Mouse (Mus musculus) E14TG2a.4 (cell line): ENCODE measurements around the gene Dnajb6.

Experiments used
- CTCF ChIP-seq: conservative IDR thresholded peaks from 2 replicates; pipeline ENCODE4 v1.5.1; 2014; ENCODE audit warnings: low read length
- NANOG ChIP-seq: IDR thresholded peaks from 2 replicates; pipeline ENCODE4 v1.6.1; 2014; ENCODE audit warnings: borderline replicate concordance, low read length, mixed read lengths
- POU5F1 ChIP-seq: IDR thresholded peaks from 2 replicates; pipeline ENCODE4 v1.6.1; 2014; ENCODE audit warnings: low read length, borderline replicate concordance

GRCm38 (mm10) chr5:29854376-29854775 lies 118.9 kb downstream of the Dnajb6 start:
- TF ChIP-seq CTCF (no peak), NANOG (no peak), POU5F1 (no peak)
